Mouse (Mus musculus) kidney, adult 2 months (tissue): ENCODE results near the gene Ankra2. TPM values are rescaled to one million over a fixed set of nuclear protein-coding genes. Genes with fewer than 3 reads are reported as not detected.

Experiments
- DNase-seq: peaks from one replicate; pipeline ENCODE4 v3.0.0; 2021
- H3K27ac ChIP-seq: fragments of 200-500 bp; 2 replicates; pipeline ENCODE4 v1.5.1; 2012; ENCODE audit warnings: low read depth, low read length, control low read depth, inconsistent platforms; ENCODE audit not compliant: insufficient read depth
- H3K27me3 ChIP-seq: fragments of 200-500 bp; replicated peaks from 2 replicates; pipeline ENCODE4 v1.6.1; 2012; ENCODE audit warnings: mild to moderate bottlenecking, moderate library complexity, low read length, inconsistent platforms; ENCODE audit not compliant: control insufficient read depth, insufficient read depth
- H3K36me3 ChIP-seq: fragments of 200-500 bp; 2 replicates; pipeline ENCODE4 v1.6.1; 2012; ENCODE audit warnings: mild to moderate bottlenecking, moderate library complexity, low read length, inconsistent platforms; ENCODE audit not compliant: control insufficient read depth, insufficient read depth
- H3K4me1 ChIP-seq: fragments of 200-500 bp; 2 replicates; pipeline ENCODE4 v1.6.1; 2011; ENCODE audit warnings: low read length; ENCODE audit not compliant: control insufficient read depth, insufficient read depth
- H3K4me3 ChIP-seq: fragments of 200-500 bp; 2 replicates; pipeline ENCODE4 v1.5.1; 2011; ENCODE audit warnings: mild to moderate bottlenecking, low read depth, low read length, control low read depth; ENCODE audit not compliant: insufficient read depth
- CTCF ChIP-seq: fragments of 200-500 bp; conservative IDR thresholded peaks from 2 replicates; pipeline ENCODE4 v1.5.1; 2011; ENCODE audit warnings: low read depth, mild to moderate bottlenecking, control low read depth, low read length, moderate library complexity, mixed read lengths; ENCODE audit not compliant: insufficient read depth, insufficient read length
- POLR2A ChIP-seq: fragments of 200-500 bp; IDR thresholded peaks from one replicate; pipeline ENCODE4 v1.6.1; 2011; ENCODE audit warnings: low read depth, low read length, control low read depth
- WGBS: fragments of 180-500 bp; shearing (Covaris S2); methylation state at CpG from one replicate; pipeline ENCODE4 v1.1.7; 2018; 5-methylcytosine and 5-hydroxymethylcytosine counted together
- polyA plus RNA-seq: library from polyadenylated mRNA; depleted of rRNA; stranded (reverse); fragments of >200 nt; gene quantifications from 2 replicates; pipeline ENCODE4 v1.2.3, GENCODE M21; 2012

The Ankra2 gene
- polyA plus RNA-seq, 1 experiment = 11.1 TPM

GRCm38 (mm10) chr13:98274023-98274422 is 11.1 kb downstream of the Ankra2 start:
- 88% methylated on average over 9 of the region's 9 CpGs for WGBS
- Histone ChIP-seq H3K27ac (no peak overlapping the region), H3K27me3 (no peaks in the 10 kb centered on the region), H3K4me1 (no peaks in the 10 kb centered on the region), H3K36me3 (peaks cover 3% of the 10 kb centered on the region), H3K4me3 (no peak overlapping the region)
- TF ChIP-seq POLR2A (no peak), CTCF (no peak)
- DNase-seq = no peak

DNA sequence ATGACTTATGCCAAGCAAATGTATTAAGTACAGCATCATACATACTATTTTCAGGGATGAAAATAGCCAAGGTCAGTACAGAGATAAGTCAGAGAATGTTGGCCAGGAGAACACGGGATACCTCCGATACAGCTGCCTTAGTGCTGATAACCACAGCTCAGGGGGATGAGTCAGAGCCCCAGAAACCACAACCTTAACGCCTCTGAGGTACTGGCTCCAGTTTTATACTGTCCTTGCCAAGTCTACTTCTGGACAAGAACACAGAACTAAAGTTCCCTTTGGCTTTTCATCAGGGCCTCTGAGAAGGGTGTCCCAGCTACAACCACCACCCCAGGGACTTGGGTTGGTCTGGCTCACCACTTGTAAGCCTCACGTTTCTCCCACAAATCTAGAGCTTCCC is 12.8 kb downstream of the Ankra2 start:
- no peak for DNase-seq
- no peak for TF ChIP-seq CTCF
- TF ChIP-seq POLR2A = no peak
- Histone ChIP-seq H3K27me3 (no peaks in the 10 kb centered on the region), H3K4me3 (no peak overlapping the region), H3K27ac (no peak overlapping the region), H3K36me3 (peaks cover 2% of the 10 kb centered on the region), H3K4me1 (no peaks in the 10 kb centered on the region)
- WGBS = 82% methylated on average over 4 of the region's 4 CpGs

GRCm38 (mm10) chr13:98276253-98276652 is 13.4 kb downstream of the Ankra2 start:
- Histone ChIP-seq H3K4me1 (no peaks in the 10 kb centered on the region), H3K4me3 (no peak overlapping the region), H3K27me3 (no peaks in the 10 kb centered on the region), H3K36me3 (peaks cover 2% of the 10 kb centered on the region), H3K27ac (no peak overlapping the region)
- TF ChIP-seq POLR2A (no peak), CTCF (no peak)
- DNase-seq = no peak
- WGBS = 89% methylated on average over 7 of the region's 7 CpGs

DNA sequence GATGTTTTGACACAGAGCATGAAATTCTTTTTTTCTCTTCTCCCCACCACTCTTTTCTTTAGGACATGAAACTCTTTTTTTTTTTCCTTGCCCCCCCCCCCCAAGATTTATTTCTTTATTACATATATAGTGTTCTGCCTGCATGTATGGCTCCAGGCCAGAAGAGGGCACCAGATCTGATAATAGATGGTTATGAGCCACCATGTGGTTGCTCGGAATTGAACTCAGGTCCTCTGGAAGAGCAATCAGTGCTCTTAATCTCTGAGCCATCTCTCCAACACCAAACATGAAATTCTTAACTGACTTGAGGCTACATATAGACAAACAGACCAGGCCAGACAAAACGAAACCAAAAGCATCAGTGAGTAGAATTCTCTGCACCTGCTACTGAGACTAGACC is 14.6 kb downstream of the Ankra2 start:
- Histone ChIP-seq H3K27ac (no peak overlapping the region), H3K4me1 (no peaks in the 10 kb centered on the region), H3K36me3 (peaks cover 2% of the 10 kb centered on the region; the same call in 1 of the 2 replicates), H3K4me3 (no peak overlapping the region), H3K27me3 (no peaks in the 10 kb centered on the region)
- no peak for TF ChIP-seq CTCF
- no peak for TF ChIP-seq POLR2A
- DNase-seq = no peak
- WGBS = 96% methylated on average over 2 of the region's 2 CpGs

DNA sequence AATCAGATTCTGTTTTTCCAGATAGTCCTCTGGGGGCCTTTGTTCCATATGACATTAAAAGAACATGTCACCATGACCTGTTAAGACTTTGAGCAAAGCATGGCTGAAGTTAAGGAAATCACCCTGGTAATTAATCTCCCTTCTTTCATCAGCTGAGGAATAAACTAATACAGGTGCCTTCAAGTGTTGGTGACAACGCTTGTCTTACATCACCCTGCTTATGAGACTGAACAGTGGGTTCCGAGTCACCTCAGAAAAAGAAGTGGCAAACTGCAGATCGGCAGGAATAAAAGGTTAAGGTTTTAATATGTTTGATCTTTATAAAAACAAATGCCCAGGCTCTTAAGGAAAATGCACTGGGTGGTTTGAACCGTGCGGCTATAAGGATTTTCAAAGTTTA is 16.8 kb downstream of the Ankra2 start, which contains the start of gene Gm21976:
TSS of gene Gm21976 (plus strand) at position 202 of the 400 bp plus-strand sequence.
- 88% methylated on average over 5 of the region's 5 CpGs for WGBS
- TF ChIP-seq POLR2A (no peak), CTCF (no peak)
- no peaks in the 10 kb centered on the region for H3K27me3 ChIP-seq
- H3K4me3 ChIP-seq = no peak within 1 kb of the TSS
- no peak within 1 kb of the TSS for H3K27ac ChIP-seq
- no peak for DNase-seq
- no peaks in the 10 kb centered on the region for H3K4me1 ChIP-seq
- H3K36me3 ChIP-seq = no peaks in the 10 kb centered on the region

- TF ChIP-seq POLR2A (no peak), CTCF (no peak)
- Histone ChIP-seq H3K27ac (no peak overlapping the region), H3K36me3 (no peaks in the 10 kb centered on the region), H3K4me1 (no peaks in the 10 kb centered on the region), H3K4me3 (no peak overlapping the region), H3K27me3 (no peaks in the 10 kb centered on the region)
- no peak for DNase-seq
- 78% methylated on average over 12 of the region's 12 CpGs for WGBS
Measured at GRCm38 (mm10) chr13:98280990-98281650, 18.2 kb downstream of the Ankra2 start.

GRCm38 (mm10) chr13:98290719-98291118 is 27.8 kb downstream of the Ankra2 start:
- DNase-seq = no peak
- no peak overlapping the region for H3K4me3 ChIP-seq
- H3K36me3 ChIP-seq = no peaks in the 10 kb centered on the region
- no peaks in the 10 kb centered on the region for H3K4me1 ChIP-seq
- 48% methylated on average over 2 of the region's 2 CpGs for WGBS
- TF ChIP-seq POLR2A (no peak), CTCF (no peak)
- no peak overlapping the region for H3K27ac ChIP-seq
- no peaks in the 10 kb centered on the region for H3K27me3 ChIP-seq

GRCm38 (mm10) chr13:98291712-98292111 is 28.8 kb downstream of the Ankra2 start:
- WGBS = 88% methylated on average over 8 of the region's 8 CpGs
- H3K4me1 ChIP-seq = no peaks in the 10 kb centered on the region
- H3K27ac ChIP-seq = no peak overlapping the region
- no peaks in the 10 kb centered on the region for H3K36me3 ChIP-seq
- H3K4me3 ChIP-seq = no peak overlapping the region
- no peak for DNase-seq
- TF ChIP-seq CTCF (no peak), POLR2A (no peak)
- H3K27me3 ChIP-seq = no peaks in the 10 kb centered on the region
